Mouse (Mus musculus) liver, embryonic 14.5 days (tissue): ENCODE results near the gene Palld.

ENCODE experiments used
- CTCF ChIP-seq: IDR thresholded peaks from 2 replicates; pipeline ENCODE4 v1.5.1; 2016; ENCODE audit warnings: antibody characterized with exemption, low read depth, control low read depth
- EP300 ChIP-seq: IDR thresholded peaks from 2 replicates; pipeline ENCODE4 v1.6.1; 2016; ENCODE audit warnings: antibody characterized with exemption, low read depth

DNA sequence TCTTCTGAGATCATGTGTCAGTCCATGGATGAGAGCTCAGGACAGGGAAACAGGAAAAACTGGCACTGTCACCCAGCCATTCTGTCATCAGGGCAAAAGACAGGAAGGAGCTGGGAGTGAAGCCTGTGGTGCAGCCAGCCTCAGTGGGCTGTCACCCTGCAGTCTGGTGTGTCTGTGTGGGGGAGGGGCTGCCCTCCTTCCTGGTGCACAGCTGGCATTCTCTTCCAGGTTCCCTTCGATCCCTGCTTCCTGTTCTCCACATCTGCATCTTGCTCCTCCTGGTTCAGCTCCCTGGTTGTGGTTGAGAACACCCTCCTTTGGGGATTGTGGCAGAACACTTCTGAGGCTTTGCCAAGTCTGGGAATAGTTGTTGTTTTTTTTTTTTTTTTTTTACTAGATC, 207.1 kb downstream of the Palld start:
- TF ChIP-seq EP300 = no peak
- TF ChIP-seq CTCF = no peak
